Mouse (Mus musculus) liver, adult 2 months (tissue): ENCODE results near the gene Sytl2. TPM values are rescaled to one million over a fixed set of nuclear protein-coding genes. Genes with fewer than 3 reads are reported as not detected.

Source experiments
- DNase-seq: peaks from one replicate; pipeline ENCODE4 v3.0.0-alpha.2; 2011; ENCODE audit warnings: low read depth, low spot score; ENCODE audit errors: extremely low read depth
- H3K27ac ChIP-seq: fragments of 200-500 bp; replicated peaks from 2 replicates; pipeline ENCODE4 v1.5.1; 2012; ENCODE audit warnings: low read depth, mild to moderate bottlenecking, control low read depth, inconsistent platforms, low read length; ENCODE audit not compliant: insufficient read depth
- H3K27me3 ChIP-seq: fragments of 200-500 bp; 2 replicates; pipeline ENCODE4 v1.6.1; 2012; ENCODE audit warnings: mild to moderate bottlenecking, moderate library complexity, low read length, inconsistent platforms; ENCODE audit not compliant: control insufficient read depth, insufficient read depth
- H3K36me3 ChIP-seq: fragments of 200-500 bp; 2 replicates; pipeline ENCODE4 v1.6.1; 2012; ENCODE audit warnings: low read length, inconsistent platforms; ENCODE audit not compliant: control insufficient read depth, insufficient read depth
- H3K4me1 ChIP-seq: fragments of 200-500 bp; 2 replicates; pipeline ENCODE4 v1.6.1; 2011; ENCODE audit warnings: low read length; ENCODE audit not compliant: control insufficient read depth, insufficient read depth
- H3K4me3 ChIP-seq: fragments of 200-500 bp; 2 replicates; pipeline ENCODE4 v1.5.1; 2011; ENCODE audit warnings: low read depth, mild to moderate bottlenecking, control low read depth, low read length, moderate library complexity; ENCODE audit not compliant: insufficient read depth
- H3K79me2 ChIP-seq: fragments of 200-500 bp; 2 replicates; pipeline ENCODE4 v1.6.1; 2012; ENCODE audit warnings: inconsistent platforms, mild to moderate bottlenecking, low read length, moderate library complexity; ENCODE audit not compliant: control insufficient read depth, insufficient read depth
- H3K9ac ChIP-seq: fragments of 200-500 bp; 2 replicates; pipeline ENCODE4 v1.6.1; 2012; ENCODE audit warnings: low read depth, mild to moderate bottlenecking, control low read depth, inconsistent platforms, low read length
- CTCF ChIP-seq: fragments of 200-500 bp; IDR thresholded peaks from 2 replicates; pipeline ENCODE4 v1.5.1; 2011; ENCODE audit warnings: low read depth, low read length, control low read depth
- POLR2A ChIP-seq: fragments of 200-500 bp; IDR thresholded peaks from 2 replicates; pipeline ENCODE4 v1.6.1; 2011; ENCODE audit warnings: low read length, control low read depth; ENCODE audit not compliant: insufficient read depth; ENCODE audit errors: extremely low read depth
- WGBS: fragments of 180-500 bp; shearing (Covaris S2); methylation state at CpG from one replicate; pipeline ENCODE4 v1.1.7; 2018; 5-methylcytosine and 5-hydroxymethylcytosine counted together
- polyA plus RNA-seq: library from polyadenylated mRNA; depleted of rRNA; stranded (reverse); fragments of >200 nt; gene quantifications from 2 replicates; pipeline ENCODE4 v1.2.3, GENCODE M21; 2012
- total RNA-seq: library from RNA; depleted of rRNA; stranded (reverse); fragments of >200 nt; gene quantifications from 2 replicates; pipeline ENCODE4 v1.2.3, GENCODE M21; 2014

Gene Sytl2
- total and polyA plus RNA-seq, 2 experiments, result 0.53 to 1.3 TPM

- no peak for DNase-seq
- TF ChIP-seq CTCF, result no peak
- TF ChIP-seq POLR2A, result no peak
- Histone ChIP-seq H3K9ac (no peak overlapping the region), H3K79me2 (no peaks in the 10 kb centered on the region), H3K36me3 (no peaks in the 10 kb centered on the region), H3K27ac (no peak overlapping the region), H3K27me3 (no peaks in the 10 kb centered on the region), H3K4me3 (no peak overlapping the region), H3K4me1 (no peaks in the 10 kb centered on the region)
- 73% methylated on average over 2 of the region's 2 CpGs for WGBS
These were observed 53.9 kb downstream of the Sytl2 start for GRCm38 (mm10) chr7:90355995-90356394.

GRCm38 (mm10) chr7:90362788-90363187 is 60.7 kb downstream of the Sytl2 start:
- Histone ChIP-seq H3K36me3 (no peaks in the 10 kb centered on the region), H3K79me2 (no peaks in the 10 kb centered on the region), H3K4me3 (no peak overlapping the region), H3K27ac (no peak overlapping the region), H3K9ac (no peak overlapping the region), H3K27me3 (no peaks in the 10 kb centered on the region), H3K4me1 (no peaks in the 10 kb centered on the region)
- 57% methylated on average over 7 of the region's 7 CpGs for WGBS
- TF ChIP-seq CTCF (no peak), POLR2A (no peak)
- no peak for DNase-seq

- Histone ChIP-seq H3K4me1 (no peaks in the 10 kb centered on the region), H3K79me2 (no peaks in the 10 kb centered on the region), H3K9ac (no peak overlapping the region), H3K4me3 (no peak overlapping the region), H3K27me3 (no peaks in the 10 kb centered on the region), H3K36me3 (no peaks in the 10 kb centered on the region), H3K27ac (no peak overlapping the region)
- WGBS, result 69% methylated on average over 6 of the region's 6 CpGs
- TF ChIP-seq POLR2A, result no peak
- no peak for TF ChIP-seq CTCF
- peak; percentile 37 for DNase-seq
These were observed 68.2 kb downstream of the Sytl2 start for GRCm38 (mm10) chr7:90370071-90370851.

- WGBS, result 65% methylated on average over 4 of the region's 4 CpGs
- no peak for DNase-seq
These were observed 70.8 kb downstream of the Sytl2 start for GRCm38 (mm10) chr7:90372804-90373203.

GRCm38 (mm10) chr7:90384411-90384810 is 82.4 kb downstream of the Sytl2 start:
- H3K4me1 ChIP-seq, result no peaks in the 10 kb centered on the region
- no peak overlapping the region for H3K9ac ChIP-seq
- TF ChIP-seq CTCF (no peak), POLR2A (no peak)
- H3K36me3 ChIP-seq, result no peaks in the 10 kb centered on the region
- no peak overlapping the region for H3K4me3 ChIP-seq
- no peak overlapping the region for H3K27ac ChIP-seq
- 94% methylated on average over 2 of the region's 2 CpGs for WGBS
- no peaks in the 10 kb centered on the region for H3K27me3 ChIP-seq
- no peaks in the 10 kb centered on the region for H3K79me2 ChIP-seq
- DNase-seq, result no peak

More at GRCm38 (mm10) chr7:90372804-90373203, 70.8 kb downstream of the Sytl2 start:
- TF ChIP-seq CTCF (no peak), POLR2A (no peak)
- Histone ChIP-seq H3K79me2 (no peaks in the 10 kb centered on the region), H3K27me3 (no peaks in the 10 kb centered on the region), H3K4me3 (no peak overlapping the region), H3K4me1 (no peaks in the 10 kb centered on the region), H3K36me3 (no peaks in the 10 kb centered on the region), H3K27ac (no peak overlapping the region), H3K9ac (no peak overlapping the region)

GRCm38 (mm10) chr7:90386885-90387459 is 84.9 kb downstream of the Sytl2 start:
- H3K36me3 ChIP-seq, result no peaks in the 10 kb centered on the region
- 8% methylated on average over 8 of the region's 8 CpGs for WGBS
- no peaks in the 10 kb centered on the region for H3K4me1 ChIP-seq
- no peak overlapping the region for H3K9ac ChIP-seq
- H3K27me3 ChIP-seq, result no peaks in the 10 kb centered on the region
- H3K79me2 ChIP-seq, result no peaks in the 10 kb centered on the region
- no peak overlapping the region for H3K4me3 ChIP-seq
- H3K27ac ChIP-seq, result no peak overlapping the region
- no peak for DNase-seq
- no peak for TF ChIP-seq POLR2A
